Mouse (Mus musculus) forebrain, postnatal 0 days (tissue): ENCODE measurements at regions not wholly inside any gene's neighbourhood (a gene's known extent, or its start where the extent isn't known, plus 50 kb on each side); places are given as distances from the start of the nearest gene placed in this dataset.

Experiments used
- ATAC-seq: fragments of 200-750 bp; cut with Nextera tagmentation; 2 replicates; pipeline ENCODE4 v1.8.0; 2017; ENCODE audit warnings: mild to moderate bottlenecking, moderate library complexity
- DNase-seq: peaks from one replicate; pipeline ENCODE4 v3.0.0-alpha.2; 2015
- H3K27ac ChIP-seq: fragments of 300-500 bp; sonication (generic); 2 replicates; pipeline ENCODE4 v1.5.1; 2014; ENCODE audit warnings: low read depth, mild to moderate bottlenecking, antibody characterized with exemption, low read length, moderate library complexity, mixed read lengths
- H3K27me3 ChIP-seq: fragments of 300-500 bp; sonication (generic); 2 replicates; pipeline ENCODE4 v1.6.1; 2014; ENCODE audit warnings: mild to moderate bottlenecking, low read length, mixed read lengths; ENCODE audit not compliant: insufficient read depth
- H3K36me3 ChIP-seq: fragments of 300-500 bp; sonication (generic); 2 replicates; pipeline ENCODE4 v1.6.1; 2014; ENCODE audit warnings: mild to moderate bottlenecking, moderate library complexity; ENCODE audit not compliant: insufficient read depth
- H3K4me1 ChIP-seq: fragments of 300-500 bp; sonication (generic); 2 replicates; pipeline ENCODE4 v1.6.1; 2014; ENCODE audit warnings: antibody characterized with exemption; ENCODE audit not compliant: insufficient read depth
- H3K4me2 ChIP-seq: fragments of 300-500 bp; sonication (generic); 2 replicates; pipeline ENCODE4 v1.6.1; 2014; ENCODE audit warnings: low read depth, mild to moderate bottlenecking, moderate library complexity
- H3K4me3 ChIP-seq: fragments of 300-500 bp; sonication (generic); 2 replicates; pipeline ENCODE4 v1.5.1; 2014; ENCODE audit warnings: low read depth, low read length, mixed read lengths
- H3K9ac ChIP-seq: fragments of 300-500 bp; sonication (generic); 2 replicates; pipeline ENCODE4 v1.6.1; 2014; ENCODE audit warnings: mild to moderate bottlenecking
- H3K9me3 ChIP-seq: fragments of 300-500 bp; sonication (generic); 2 replicates; pipeline ENCODE4 v1.6.1; 2016; ENCODE audit warnings: low read length
- CTCF ChIP-seq: sonication (generic); IDR thresholded peaks from 2 replicates; pipeline ENCODE4 v1.5.1; 2016; ENCODE audit warnings: antibody characterized with exemption, control low read depth, low read depth
- WGBS: fragments of 180-500 bp; shearing (Covaris S2); extraction: QIAGEN DNeasy Blood & Tissue Kit; methylation state at CpG from one replicate; pipeline ENCODE4 v1.1.7; 2014; 5-methylcytosine and 5-hydroxymethylcytosine counted together

- Histone ChIP-seq H3K4me3 (no peak overlapping the region), H3K4me2 (no peak overlapping the region), H3K27ac (no peak overlapping the region; the same call in 1 of the 2 replicates), H3K27me3 (no peaks in the 10 kb centered on the region), H3K9ac (no peak overlapping the region), H3K9me3 (no peaks in the 10 kb centered on the region), H3K4me1 (no peaks in the 10 kb centered on the region), H3K36me3 (no peaks in the 10 kb centered on the region)
- DNase-seq = peak; percentile 35
- peak; percentile 60; the same call in 1 of the 2 replicates for ATAC-seq
- TF ChIP-seq CTCF = no peak
Observed at GRCm38 (mm10) chr16:39820131-39820530, 164.0 kb upstream of the Lsamp start.

DNA sequence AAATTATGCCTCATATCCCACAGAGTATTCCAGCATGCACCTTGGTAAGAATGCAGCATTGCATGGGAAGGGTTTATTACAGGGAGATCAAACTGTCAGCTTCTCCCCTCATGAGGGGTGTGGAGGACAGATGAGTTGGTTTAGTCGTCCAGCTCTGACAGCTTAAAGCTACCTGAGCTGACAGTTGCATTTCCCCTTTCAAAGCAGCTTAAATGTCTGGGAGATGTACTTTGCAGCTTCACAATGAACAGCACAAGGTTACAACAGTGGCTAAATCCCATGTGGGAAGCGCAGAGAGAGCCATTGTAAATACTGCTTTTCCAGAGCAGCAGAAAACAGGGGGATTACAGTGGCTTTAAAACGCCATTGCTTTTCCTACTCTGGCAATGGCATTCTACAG is 149.9 kb upstream of the Lsamp start:
- Histone ChIP-seq H3K4me2 (no peak overlapping the region), H3K4me3 (no peak overlapping the region), H3K9ac (no peak overlapping the region), H3K9me3 (no peaks in the 10 kb centered on the region), H3K4me1 (no peaks in the 10 kb centered on the region), H3K27me3 (no peaks in the 10 kb centered on the region), H3K27ac (no peak overlapping the region), H3K36me3 (no peaks in the 10 kb centered on the region)
- ATAC-seq (no peak), DNase-seq (no peak)
- WGBS = 27% methylated on average over 3 of the region's 3 CpGs
- no peak for TF ChIP-seq CTCF

DNA sequence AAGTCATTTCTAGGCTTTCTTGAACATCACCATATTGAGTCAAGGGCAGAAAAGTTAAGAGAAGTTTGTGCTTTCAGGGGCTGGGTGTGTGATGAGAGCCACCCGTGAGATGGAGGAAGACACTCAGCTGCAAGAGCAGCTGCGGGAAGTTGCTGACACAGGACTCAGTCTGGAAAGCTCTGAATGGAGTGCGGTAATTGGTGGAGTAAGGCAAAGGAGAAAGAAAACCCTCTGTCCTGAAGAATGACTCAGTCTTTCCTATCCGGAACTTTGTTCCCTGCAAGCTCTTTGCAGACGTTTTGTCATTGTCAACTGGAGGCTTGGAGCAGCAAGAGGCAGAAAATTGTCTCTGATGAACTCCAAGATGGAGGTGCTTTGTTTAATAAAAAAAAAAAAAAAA is 102.6 kb upstream of the Lsamp start:
- Histone ChIP-seq H3K36me3 (no peaks in the 10 kb centered on the region), H3K9ac (no peak overlapping the region), H3K9me3 (no peaks in the 10 kb centered on the region), H3K27ac (no peak overlapping the region), H3K27me3 (no peaks in the 10 kb centered on the region), H3K4me1 (no peaks in the 10 kb centered on the region), H3K4me2 (no peak overlapping the region), H3K4me3 (no peak overlapping the region)
- WGBS = 51% methylated on average over 5 of the region's 5 CpGs
- no peak for DNase-seq
- TF ChIP-seq CTCF = no peak
- peak; percentile 45; the same call in 1 of the 2 replicates for ATAC-seq

GRCm38 (mm10) chr16:39887944-39888343 is 96.2 kb upstream of the Lsamp start:
- TF ChIP-seq CTCF = no peak
- Histone ChIP-seq H3K27ac (no peak overlapping the region), H3K36me3 (no peaks in the 10 kb centered on the region), H3K4me2 (no peak overlapping the region), H3K27me3 (no peaks in the 10 kb centered on the region), H3K9ac (no peak overlapping the region), H3K4me3 (no peak overlapping the region), H3K9me3 (no peaks in the 10 kb centered on the region), H3K4me1 (no peaks in the 10 kb centered on the region)
- ATAC-seq (no peak), DNase-seq (no peak)
- WGBS = 78% methylated on average over 1 of the region's 1 CpGs
